Mouse (Mus musculus): ENCODE data around the gene Olfr96. TPM values are rescaled to one million over a fixed set of nuclear protein-coding genes. Genes with fewer than 3 reads are reported as not detected.

Olfr96 gene
- total and polyA plus RNA-seq, 3 experiments, result not detected

- Histone ChIP-seq H3K27me3 (ENCODE audit: control insufficient read depth, insufficient read depth, low read length) (peaks cover 11% of the 10 kb centered on the region), H3K79me2 (replicated peaks; ENCODE audit: control insufficient read depth, insufficient read depth, low read length) (no peaks in the 10 kb centered on the region), H3K4me3 (0 out of 2 replicates have a peak overlapping the region, but pooled peaks have one; percentile 18), H3K27ac (no peak overlapping the region), H3K9ac (ENCODE audit: low read depth, low read length) (no peak overlapping the region), H3K36me3 (ENCODE audit: control insufficient read depth, insufficient read depth, low read length) (no peaks in the 10 kb centered on the region), H3K4me1 (ENCODE audit: control insufficient read depth, insufficient read depth, low read length) (no peaks in the 10 kb centered on the region; the same call in 1 of the 2 replicates)
- WGBS, result 1% methylated on average over 77 of the region's 77 CpGs
- intact Hi-C loops (cut with DNase I), result no loop called here
- DNase-seq, result peak in 1 of 2 experiments; percentile 30
- TF ChIP-seq CTCF (IDR thresholded peaks at IDR 0.05), result no peak
- TF ChIP-seq POLR2A (IDR thresholded peaks at IDR 0.05; ENCODE audit: insufficient read depth, low read depth, low read length), result no peak
- no peak for TF ChIP-seq EP300 (IDR thresholded peaks at IDR 0.05; ENCODE audit: insufficient read depth, low read depth, low read length)
Measured at GRCm38 (mm10) chr17:37196845-37197724, 22.9 kb upstream of the Olfr96 start.

GRCm38 (mm10) chr17:37200894-37201293 lies 19.1 kb upstream of the Olfr96 start, which contains the start of gene Olfr94:
TSS of gene Olfr94 (minus strand) at chr17:37200994.
- Histone ChIP-seq H3K4me1 (ENCODE audit: control insufficient read depth, insufficient read depth, low read length) (no peaks in the 10 kb centered on the region; the same call in 1 of the 2 replicates), H3K9ac (ENCODE audit: low read depth, low read length) (no peak within 1 kb of the TSS), H3K36me3 (ENCODE audit: control insufficient read depth, insufficient read depth, low read length) (no peaks in the 10 kb centered on the region), H3K27ac (no peak within 1 kb of the TSS), H3K27me3 (ENCODE audit: control insufficient read depth, insufficient read depth, low read length) (peaks cover 10% of the 10 kb centered on the region), H3K79me2 (replicated peaks; ENCODE audit: control insufficient read depth, insufficient read depth, low read length) (no peaks in the 10 kb centered on the region), H3K4me3 (no peak within 1 kb of the TSS)
- DNase-seq, result no peak
- TF ChIP-seq CTCF (IDR thresholded peaks at IDR 0.05), result no peak
- WGBS, result 71% methylated on average over 2 of the region's 2 CpGs
- intact Hi-C loops (cut with DNase I), result loop anchor here (5.0 kb wide), 1 partner anchor 309 kb away; the partner anchor contains the start of gene Trim40

GRCm38 (mm10) chr17:37203206-37203916 lies 16.6 kb upstream of the Olfr96 start:
- Histone ChIP-seq H3K36me3 (ENCODE audit: control insufficient read depth, insufficient read depth, low read length) (no peaks in the 10 kb centered on the region), H3K79me2 (replicated peaks; ENCODE audit: control insufficient read depth, insufficient read depth, low read length) (no peaks in the 10 kb centered on the region), H3K27me3 (ENCODE audit: control insufficient read depth, insufficient read depth, low read length) (0 out of 2 replicates have a peak, but pooled peaks cover under 1% of the 10 kb centered on the region), H3K4me1 (ENCODE audit: control insufficient read depth, insufficient read depth, low read length) (no peaks in the 10 kb centered on the region), H3K9ac (ENCODE audit: low read depth, low read length) (no peak overlapping the region), H3K4me3 (no peak overlapping the region), H3K27ac (no peak overlapping the region)
- TF ChIP-seq CTCF (IDR thresholded peaks at IDR 0.05), result no peak; the same call in 1 of the 2 replicates
- TF ChIP-seq EP300 (IDR thresholded peaks at IDR 0.05; ENCODE audit: insufficient read depth, low read depth, low read length), result peak; percentile 93
- intact Hi-C loops (cut with DNase I), result loop anchor here (1.0 to 5.0 kb wide), 2 partner anchors 120 to 311 kb away; partner anchors contain the start of gene Trim40
- DNase-seq, result peak; percentile 62 to 76
- WGBS, result under 1% methylated on average over 4 of the region's 4 CpGs

- Histone ChIP-seq H3K79me2 (replicated peaks; ENCODE audit: control insufficient read depth, insufficient read depth, low read length) (no peaks in the 10 kb centered on the region), H3K27me3 (ENCODE audit: control insufficient read depth, insufficient read depth, low read length) (no peaks in the 10 kb centered on the region), H3K4me3 (no peak overlapping the region), H3K9ac (ENCODE audit: low read depth, low read length) (no peak overlapping the region), H3K4me1 (ENCODE audit: control insufficient read depth, insufficient read depth, low read length) (no peaks in the 10 kb centered on the region), H3K27ac (no peak overlapping the region), H3K36me3 (ENCODE audit: control insufficient read depth, insufficient read depth, low read length) (no peaks in the 10 kb centered on the region)
- intact Hi-C loops (cut with DNase I), result loop anchor here (1.0 to 5.0 kb wide), 2 partner anchors 121 to 312 kb away; partner anchors contain the start of gene Trim40
- DNase-seq, result no peak
- TF ChIP-seq POLR2A (IDR thresholded peaks at IDR 0.05; ENCODE audit: insufficient read depth, low read depth, low read length) (no peak), EP300 (IDR thresholded peaks at IDR 0.05; ENCODE audit: insufficient read depth, low read depth, low read length) (no peak), CTCF (IDR thresholded peaks at IDR 0.05) (no peak)
- 22% methylated on average over 3 of the region's 3 CpGs for WGBS
Measured at GRCm38 (mm10) chr17:37203917-37204236, 16.1 kb upstream of the Olfr96 start.

- Histone ChIP-seq H3K4me1 (ENCODE audit: control insufficient read depth, insufficient read depth, low read length) (no peaks in the 10 kb centered on the region), H3K4me3 (no peak overlapping the region), H3K27me3 (ENCODE audit: control insufficient read depth, insufficient read depth, low read length) (peaks cover 6% of the 10 kb centered on the region), H3K36me3 (ENCODE audit: control insufficient read depth, insufficient read depth, low read length) (no peaks in the 10 kb centered on the region), H3K79me2 (replicated peaks; ENCODE audit: control insufficient read depth, insufficient read depth, low read length) (no peaks in the 10 kb centered on the region), H3K9ac (ENCODE audit: low read depth, low read length) (no peak overlapping the region), H3K27ac (no peak overlapping the region)
- 15% methylated on average over 40 of the region's 40 CpGs for WGBS
- intact Hi-C loops (cut with DNase I), result no loop called here
- DNase-seq, result no peak
- no peak for TF ChIP-seq CTCF (IDR thresholded peaks at IDR 0.05)
- no peak for TF ChIP-seq POLR2A (IDR thresholded peaks at IDR 0.05; ENCODE audit: insufficient read depth, low read depth, low read length)
- no peak for TF ChIP-seq EP300 (IDR thresholded peaks at IDR 0.05; ENCODE audit: insufficient read depth, low read depth, low read length)
Measured at GRCm38 (mm10) chr17:37210884-37211768, 8.8 kb upstream of the Olfr96 start.

All from heart, adult 2 months (tissue).